Mouse (Mus musculus) left cerebral cortex, adult 8-10 months (tissue): ENCODE data around the gene Krtap4-16. TPM values are rescaled to one million over a fixed set of nuclear protein-coding genes. Genes with fewer than 3 reads are reported as not detected.
"Not testable (repeated sequence)": the region's sequence is repeated elsewhere in the genome, so short reads cannot be mapped to it uniquely, and the experiment has no call there.

Experiments used
- DNase-seq, 2 experiments: peaks; one replicate each; pipeline ENCODE4 v3.0.0; 2022; ENCODE audit warnings: low spot score in 2 of 2
- total RNA-seq, 4 experiments: library from RNA; stranded (reverse); gene quantifications; 2 replicates each; pipeline ENCODE4 v1.2.4; 2022

Krtap4-16 gene
- total RNA-seq: not detected

- no peak for DNase-seq
These were observed at the start of gene Krtap4-16 for GRCm38 (mm10) chr11:99851508-99851907. Krtap4-16 (minus strand) TSS chr11:99851608.

DNA sequence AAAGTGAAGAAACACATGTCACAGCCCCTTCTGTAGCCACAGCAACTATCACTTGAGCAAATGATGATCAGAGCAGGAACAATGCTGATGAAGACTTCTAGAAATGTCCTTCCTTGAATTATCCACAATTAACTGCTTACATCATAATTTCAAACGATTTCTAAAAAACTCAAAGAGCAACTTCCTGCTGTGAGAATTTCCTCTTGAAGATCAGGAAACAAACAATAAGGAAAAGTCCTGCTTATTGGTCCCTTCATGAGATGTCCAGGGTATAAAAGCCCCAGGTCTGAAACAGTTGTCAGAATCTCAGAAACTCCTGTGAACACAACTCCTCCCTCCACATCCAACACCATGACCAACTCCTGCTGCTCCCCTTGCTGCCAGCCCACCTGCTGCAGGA lies 27.5 kb upstream of the Krtap4-16 start, which contains the start of gene Gm11567:
Gm11567 (plus strand) TSS at position 301 of the 400 bp plus-strand sequence.
- DNase-seq: not testable (repeated sequence)

DNA sequence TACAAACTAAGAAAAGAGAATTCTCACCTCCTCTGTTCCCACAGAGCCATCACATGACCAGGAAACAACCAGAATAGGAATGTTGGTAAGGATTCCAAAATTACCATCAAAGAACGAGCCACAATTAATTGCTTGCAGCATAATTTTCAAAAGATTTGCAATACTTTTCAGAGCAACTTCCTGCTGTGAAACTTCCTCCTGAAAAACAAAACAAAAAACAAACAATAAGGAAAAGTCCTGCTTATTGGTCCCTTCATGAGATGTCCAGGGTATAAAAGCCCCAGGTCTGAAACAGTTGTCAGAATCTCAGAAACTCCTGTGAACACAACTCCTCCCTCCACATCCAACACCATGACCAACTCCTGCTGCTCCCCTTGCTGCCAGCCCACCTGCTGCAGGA lies 21.7 kb upstream of the Krtap4-16 start, which contains the start of gene Krtap9-1:
Krtap9-1 (plus strand) TSS at position 301 of the 400 bp plus-strand sequence.
- DNase-seq: not testable (repeated sequence)

DNA sequence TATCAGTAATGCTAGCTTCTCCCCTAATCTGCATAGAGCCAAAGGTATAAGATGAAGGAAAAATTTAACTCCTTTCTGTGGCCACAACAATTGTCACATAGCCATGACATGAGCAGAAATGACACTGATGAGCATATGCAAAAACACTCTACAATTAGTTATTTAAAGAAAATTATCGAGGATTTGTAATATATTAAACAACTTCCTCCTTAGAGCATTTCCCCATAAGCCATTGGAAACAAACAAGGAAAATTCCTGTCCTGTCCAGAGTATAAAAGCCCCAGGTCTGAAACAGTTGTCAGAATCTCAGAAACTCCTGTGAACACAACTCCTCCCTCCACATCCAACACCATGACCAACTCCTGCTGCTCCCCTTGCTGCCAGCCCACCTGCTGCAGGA lies 12.8 kb upstream of the Krtap4-16 start, which contains the start of gene Gm11559:
Gm11559 (plus strand) TSS at position 301 of the 400 bp plus-strand sequence.
- not testable (repeated sequence) for DNase-seq

GRCm38 (mm10) chr11:99858761-99859160 lies 7.4 kb upstream of the Krtap4-16 start:
- DNase-seq: no peak

DNA sequence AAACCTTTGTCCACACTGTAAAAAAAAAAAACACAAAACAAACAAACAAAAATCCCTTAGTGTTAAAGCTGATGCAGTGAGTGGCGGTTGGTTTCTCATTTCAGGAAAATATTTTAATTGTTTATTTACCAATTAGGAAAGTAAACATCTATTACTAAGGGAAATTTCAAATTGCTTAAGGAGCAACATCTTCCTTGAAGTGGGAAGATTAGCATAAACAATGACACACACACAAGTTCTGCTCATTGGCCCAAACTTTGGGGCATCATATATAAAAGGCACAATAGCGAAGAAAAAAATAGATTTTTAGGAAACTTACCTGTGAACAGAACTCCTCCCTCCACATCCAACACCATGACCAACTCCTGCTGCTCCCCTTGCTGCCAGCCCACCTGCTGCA lies 6.2 kb upstream of the Krtap4-16 start, which contains the start of gene Gm11568:
Gm11568 (plus strand) TSS at position 301 of the 400 bp plus-strand sequence.
- DNase-seq: no peak

- DNase-seq: no peak
These were observed 2.7 kb upstream of the Krtap4-16 start for GRCm38 (mm10) chr11:99854121-99854520.

GRCm38 (mm10) chr11:99846746-99847145 lies 4.7 kb downstream of the Krtap4-16 start:
- no peak for DNase-seq

DNA sequence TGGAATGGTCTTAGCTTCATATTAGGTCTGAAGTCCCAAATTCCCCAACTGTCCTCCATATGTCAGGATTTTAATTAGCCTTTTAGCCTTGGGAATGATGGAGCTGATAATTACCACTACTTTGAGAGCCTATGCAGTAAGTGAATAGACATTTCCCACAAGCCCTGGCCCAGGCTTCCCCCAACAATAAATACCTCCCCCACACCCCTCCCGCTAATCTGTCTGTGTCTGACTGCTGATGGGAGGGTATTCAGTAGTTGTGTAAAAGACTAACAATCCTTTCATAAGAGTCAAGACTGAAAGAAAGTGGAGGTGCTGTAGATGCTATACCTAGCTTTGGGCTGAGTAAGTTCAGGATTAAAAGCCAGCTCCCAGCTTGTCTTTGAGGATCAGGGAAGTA lies 9.2 kb downstream of the Krtap4-16 start:
- no peak for DNase-seq

GRCm38 (mm10) chr11:99837966-99838365 lies 13.4 kb downstream of the Krtap4-16 start, which contains the start of gene 2300003K06Rik:
2300003K06Rik (minus strand) TSS chr11:99838066.
- no peak for DNase-seq

DNA sequence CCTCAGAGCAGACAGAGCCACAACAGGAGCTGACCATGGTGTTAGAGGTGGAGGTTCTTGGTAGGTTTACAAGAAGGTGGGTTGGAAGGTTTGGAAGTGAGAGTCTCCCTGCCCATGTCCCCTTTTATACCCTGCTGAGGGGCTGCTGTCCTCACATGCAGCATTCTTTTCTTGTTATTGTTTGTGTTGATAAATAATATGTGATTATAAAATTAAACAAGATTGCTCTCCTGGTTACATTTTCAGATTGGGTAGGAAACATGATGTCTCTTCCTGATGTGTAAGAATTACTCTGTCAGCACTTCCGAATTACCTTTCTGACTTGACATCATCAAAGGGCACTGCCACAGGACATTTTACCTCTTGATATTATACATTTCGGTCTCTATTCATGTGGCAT lies 35.8 kb downstream of the Krtap4-16 start, which contains the start of gene Gm11564:
Gm11564 (minus strand) TSS at position 101 of the 400 bp plus-strand sequence.
- not testable (repeated sequence) for DNase-seq

GRCm38 (mm10) chr11:99809792-99810191 lies 41.6 kb downstream of the Krtap4-16 start, which contains the start of gene Krtap4-13:
Krtap4-13 (minus strand) TSS chr11:99809892.
- not testable (repeated sequence) for DNase-seq

- not testable (repeated sequence) for DNase-seq
These were observed 47.1 kb downstream of the Krtap4-16 start, which contains the start of gene Gm11554 for GRCm38 (mm10) chr11:99804346-99804745. Gm11554 (minus strand) TSS chr11:99804446.

Other genes starting within 250 kb of the Krtap4-16 start
- not detected for gene Gm11938, start 248.3 kb downstream of the Krtap4-16 start, total RNA-seq
- not detected for gene Gm11937, start 241.4 kb downstream of the Krtap4-16 start, total RNA-seq
- not detected for gene Krtap2-4, start 236.8 kb downstream of the Krtap4-16 start, total RNA-seq
- not detected for gene Gm11562, start 231.2 kb downstream of the Krtap4-16 start, total RNA-seq
- gene Krtap4-1, start 223.4 kb downstream of the Krtap4-16 start, total RNA-seq: not detected
- gene Krtap4-2, start 216.5 kb downstream of the Krtap4-16 start, total RNA-seq: not detected
- not detected for gene Krtap4-7, start 207.5 kb downstream of the Krtap4-16 start, total RNA-seq
- not detected for gene Gm11555, start 201.4 kb downstream of the Krtap4-16 start, total RNA-seq
- not detected for gene Gm11563, start 192.6 kb downstream of the Krtap4-16 start, total RNA-seq
- gene Krtap4-6, start 185.6 kb downstream of the Krtap4-16 start, total RNA-seq: not detected
- not detected for gene Gm14190, start 160.9 kb downstream of the Krtap4-16 start, total RNA-seq
- gene Gm14180, start 117.3 kb downstream of the Krtap4-16 start, total RNA-seq: not detected
- not detected for gene Gm11595, start 78.7 kb downstream of the Krtap4-16 start, total RNA-seq
- not detected for gene Krtap4-8, start 70.9 kb downstream of the Krtap4-16 start, total RNA-seq
- gene Krtap4-9, start 66.4 kb downstream of the Krtap4-16 start, total RNA-seq: not detected
- gene Gm11596, start 58.1 kb downstream of the Krtap4-16 start, total RNA-seq: not detected
- gene Gm11569, start 52.7 kb downstream of the Krtap4-16 start, total RNA-seq: not detected
- not detected for gene Gm11554, start 47.2 kb downstream of the Krtap4-16 start, total RNA-seq
- gene Krtap4-13, start 41.7 kb downstream of the Krtap4-16 start, total RNA-seq: not detected
- not detected for gene Gm11564, start 35.9 kb downstream of the Krtap4-16 start, total RNA-seq
- gene 2300003K06Rik, start 13.5 kb downstream of the Krtap4-16 start, total RNA-seq: not detected
- gene Gm11568, start 6.3 kb upstream of the Krtap4-16 start, total RNA-seq: not detected
- not detected for gene Gm11559, start 12.9 kb upstream of the Krtap4-16 start, total RNA-seq
- gene Krtap9-1, start 21.8 kb upstream of the Krtap4-16 start, total RNA-seq: not detected
- not detected for gene Gm11567, start 27.6 kb upstream of the Krtap4-16 start, total RNA-seq
- not detected for gene Krtap31-1, start 56.3 kb upstream of the Krtap4-16 start, total RNA-seq
- not detected for gene Gm11565, start 63.1 kb upstream of the Krtap4-16 start, total RNA-seq
- gene Krtap31-2, start 84.7 kb upstream of the Krtap4-16 start, total RNA-seq: not detected
- gene Krtap9-5, start 96.9 kb upstream of the Krtap4-16 start, total RNA-seq: not detected
- not detected for gene Krtap29-1, start 127.4 kb upstream of the Krtap4-16 start, total RNA-seq
- gene Krtap16-1, start 135.0 kb upstream of the Krtap4-16 start, total RNA-seq: not detected
- gene Krtap17-1, start 142.4 kb upstream of the Krtap4-16 start, total RNA-seq: not detected
- gene Krt33a, start 164.6 kb upstream of the Krtap4-16 start, total RNA-seq: not detected
- gene Krt33b, start 178.3 kb upstream of the Krtap4-16 start, total RNA-seq: not detected
- not detected for gene Krt34, start 189.9 kb upstream of the Krtap4-16 start, total RNA-seq
- not detected for gene Krt31, start 198.9 kb upstream of the Krtap4-16 start, total RNA-seq
- gene Krt32, start 236.6 kb upstream of the Krtap4-16 start, total RNA-seq: not detected
- gene Krt35, start 244.6 kb upstream of the Krtap4-16 start, total RNA-seq: not detected